Mouse (Mus musculus): Measurements from ENCODE around the gene AC161166.1. TPM values are rescaled to one million over a fixed set of nuclear protein-coding genes. Genes with fewer than 3 reads are reported as not detected.

AC161166.1 gene
- not detected in 2 replicates for polyA plus RNA-seq (2012; rRNA removed)

DNA sequence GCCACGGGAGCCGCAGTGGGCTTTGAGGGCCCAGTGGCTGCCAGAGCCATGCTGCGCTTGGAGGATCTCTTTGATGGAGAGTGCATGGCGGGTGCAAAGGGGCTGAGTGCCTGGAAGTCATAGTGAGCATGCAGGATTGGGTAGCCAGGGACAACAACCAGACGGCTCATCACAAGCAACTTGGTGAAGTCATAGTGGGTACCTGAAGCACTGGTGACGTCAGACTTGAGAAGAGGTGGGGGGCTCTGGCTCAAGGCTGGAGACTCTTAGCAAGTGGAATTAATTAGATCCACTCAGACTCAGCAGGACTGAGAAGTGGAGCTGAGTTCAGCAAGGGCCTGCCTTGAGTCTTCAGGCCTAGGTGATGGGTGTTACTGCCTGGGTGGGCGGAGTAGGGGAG lies at the start of gene AC161166.1:
AC161166.1 (minus strand) TSS at position 101 of the 400 bp plus-strand sequence.
- 92% methylated on average over 7 of the region's 7 CpGs for WGBS
- DNase-seq (ENCODE audit: low read depth, low spot score): no peak

DNA sequence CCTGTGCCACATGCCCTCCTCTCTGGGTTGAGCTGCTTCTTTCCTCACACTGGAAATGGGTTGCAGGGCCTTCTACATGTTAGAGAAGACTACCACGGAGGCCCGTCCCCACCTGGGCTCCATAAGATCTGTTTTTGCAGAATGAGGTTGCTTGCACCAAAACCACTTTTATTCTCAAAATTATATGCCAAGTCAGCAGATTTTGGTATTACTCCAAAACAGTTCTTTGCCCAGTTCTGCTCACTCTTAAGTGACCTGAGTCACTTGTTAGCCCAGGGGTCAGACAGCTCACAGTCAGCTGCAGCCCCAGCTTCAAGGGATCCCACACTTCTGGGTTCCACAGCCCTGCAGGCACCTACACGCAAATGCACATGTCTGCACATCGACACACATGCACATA lies 49.2 kb upstream of the AC161166.1 start:
- DNase-seq (ENCODE audit: low read depth, low spot score): no peak
- 93% methylated on average over 4 of the region's 4 CpGs for WGBS

DNA sequence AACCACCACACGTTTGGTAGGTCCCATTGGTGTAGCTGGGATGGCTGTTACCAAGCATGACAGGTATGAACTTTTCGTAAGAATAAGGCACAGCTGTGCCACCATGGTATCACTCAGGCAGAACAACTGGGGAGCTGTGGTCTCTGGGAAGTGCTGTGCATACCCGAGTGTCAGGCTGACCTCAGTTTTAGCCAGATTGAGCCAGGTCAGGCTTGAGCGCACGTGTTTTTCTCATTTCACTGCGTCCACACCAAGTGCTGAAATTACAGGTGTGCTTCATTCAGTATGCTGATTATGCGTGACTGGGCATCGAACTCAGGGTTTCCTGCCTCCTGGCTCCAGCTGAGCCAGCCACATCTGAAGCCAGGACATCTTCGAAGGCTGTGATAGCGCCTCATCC lies 43.5 kb upstream of the AC161166.1 start:
- 94% methylated on average over 10 of the region's 10 CpGs for WGBS
- no peak for DNase-seq (ENCODE audit: low read depth, low spot score)

DNA sequence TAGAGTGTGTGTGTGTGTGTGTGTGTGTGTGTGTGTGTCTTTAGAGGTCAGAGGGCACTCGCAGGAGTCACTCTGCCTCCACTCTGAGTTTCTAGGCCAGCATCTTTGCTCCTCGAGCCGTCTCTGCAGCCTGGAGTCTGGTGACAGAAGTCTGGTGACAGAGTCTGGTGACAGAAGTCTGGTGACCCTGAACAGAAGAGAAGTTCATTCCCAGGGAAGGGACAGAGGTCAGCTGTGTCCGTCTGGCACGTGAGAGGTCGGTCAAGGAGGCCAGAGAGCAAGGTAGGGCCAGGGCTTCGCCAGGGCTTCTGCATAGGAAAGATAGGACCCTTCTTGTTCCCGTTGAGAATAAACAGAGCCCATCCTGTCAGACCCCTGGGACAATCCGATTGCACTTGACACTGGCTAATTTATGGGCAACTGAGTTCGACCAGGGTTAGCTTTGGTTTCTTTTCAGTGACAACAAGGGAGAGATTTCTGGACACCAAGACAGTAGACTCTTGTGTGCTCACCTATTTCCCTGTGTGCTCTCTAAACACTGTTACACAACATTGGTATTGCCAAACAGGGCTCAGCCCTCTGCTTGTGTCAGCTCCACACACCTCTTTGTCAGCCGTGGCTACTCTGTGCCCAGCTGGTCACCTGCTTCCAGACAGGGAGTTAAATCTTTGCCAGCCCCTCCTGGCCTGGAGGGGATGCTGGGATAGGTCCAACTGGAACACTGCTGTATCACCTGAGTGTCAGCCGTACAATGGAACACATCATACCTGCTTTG lies 39.9 kb upstream of the AC161166.1 start:
- 77% methylated on average over 12 of the region's 12 CpGs for WGBS
- no peak for DNase-seq (ENCODE audit: low read depth, low spot score)

DNA sequence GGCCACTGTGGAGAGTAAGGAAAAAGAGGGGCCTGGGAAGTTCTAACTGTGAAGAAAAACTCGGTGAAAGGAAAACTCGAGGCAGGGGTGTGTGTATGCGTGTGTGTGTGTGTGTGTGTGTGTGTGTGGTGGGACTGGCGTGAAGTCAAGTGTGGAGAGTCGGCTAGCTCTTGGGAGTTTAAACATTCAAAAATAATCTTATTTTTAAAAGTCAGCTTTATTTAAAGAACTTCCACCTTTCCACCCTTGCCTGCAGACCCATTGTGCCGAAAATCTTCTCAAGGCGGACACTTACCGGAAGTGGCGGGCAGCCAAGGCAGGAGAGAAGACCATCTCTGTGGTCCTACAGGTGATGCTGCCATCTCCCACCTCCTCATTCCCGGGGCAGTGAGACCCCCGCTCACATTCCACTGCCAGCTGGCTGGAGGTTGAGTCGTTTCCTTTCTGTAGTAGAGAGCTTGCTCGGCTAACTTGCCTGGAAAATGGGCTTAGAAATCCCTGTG lies 35.3 kb upstream of the AC161166.1 start:
- DNase-seq (ENCODE audit: low read depth, low spot score): no peak
- WGBS: 18% methylated on average over 13 of the region's 13 CpGs

DNA sequence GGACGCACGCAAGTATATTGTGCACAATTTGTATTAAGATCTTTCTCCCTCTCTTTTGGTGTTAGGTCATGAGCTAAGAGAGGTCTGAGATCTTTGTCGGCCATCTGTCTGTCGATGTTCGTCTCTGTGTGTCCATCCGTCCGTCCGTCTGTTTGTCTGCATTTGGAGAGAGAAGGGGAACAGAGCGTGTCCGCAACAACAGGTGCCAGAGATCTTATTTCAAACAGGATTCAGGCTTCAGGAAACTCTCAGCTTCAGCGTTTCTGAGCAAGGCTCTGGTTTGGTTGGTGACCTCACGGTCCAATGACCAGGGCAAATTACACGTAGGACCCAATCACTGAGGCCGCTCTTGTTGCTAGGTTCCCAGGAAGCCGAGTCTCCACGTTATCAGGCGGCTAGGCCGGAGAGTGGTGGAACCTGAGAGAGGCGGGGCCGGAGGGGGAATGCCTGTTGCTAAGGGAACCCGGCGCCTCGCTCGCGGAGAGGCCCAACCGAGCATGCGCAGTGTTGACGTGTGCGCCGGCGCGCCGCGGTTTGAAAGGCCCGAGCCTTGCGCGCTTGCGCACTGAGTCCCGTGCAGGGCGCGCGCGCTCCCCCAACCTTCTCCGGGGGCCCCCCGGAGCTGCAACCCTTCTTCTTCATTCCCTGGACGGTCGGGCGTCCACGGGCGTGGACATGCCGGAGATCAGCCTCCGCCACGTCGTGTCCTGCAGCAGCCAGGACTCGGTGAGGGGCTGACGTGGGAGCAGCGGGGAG lies 34.6 kb upstream of the AC161166.1 start:
- DNase-seq (ENCODE audit: low read depth, low spot score): peak; percentile 99
- WGBS: 1% methylated on average over 57 of the region's 57 CpGs

DNA sequence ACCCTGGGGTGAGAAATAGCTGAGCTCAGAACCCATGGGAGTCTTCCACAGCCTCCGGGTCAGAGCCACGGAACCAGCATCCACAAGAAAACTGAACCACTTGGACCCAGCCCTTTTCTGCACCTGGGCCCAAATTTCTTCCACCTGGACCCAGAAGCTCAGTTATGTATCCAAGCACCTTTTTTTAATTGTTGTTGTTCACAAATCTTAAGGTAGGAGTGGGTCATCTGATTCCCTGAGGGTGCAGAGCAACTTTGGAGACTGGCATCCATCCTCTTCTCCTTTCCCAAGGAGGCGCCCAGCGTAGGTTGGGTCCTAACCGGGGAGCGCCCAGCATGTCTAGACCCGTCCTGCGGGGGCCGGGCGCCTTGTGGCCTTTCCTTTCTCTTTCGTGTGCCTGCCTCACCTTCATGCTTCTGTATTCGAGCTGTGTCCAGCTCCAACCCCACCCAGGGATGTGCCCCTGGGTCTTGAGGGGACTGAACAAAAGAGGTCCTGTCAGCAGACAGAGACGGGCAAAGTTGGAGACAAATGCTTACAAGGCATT lies 33.9 kb upstream of the AC161166.1 start, which contains the start of the genes Pinlyp and Xrcc1:
Pinlyp (minus strand) TSS at position 51 of the 547 bp plus-strand sequence.
Xrcc1 (plus strand) TSS at position 222 of the 547 bp plus-strand sequence.
- no peak for DNase-seq (ENCODE audit: low read depth, low spot score)
- 27% methylated on average over 13 of the region's 13 CpGs for WGBS

DNA sequence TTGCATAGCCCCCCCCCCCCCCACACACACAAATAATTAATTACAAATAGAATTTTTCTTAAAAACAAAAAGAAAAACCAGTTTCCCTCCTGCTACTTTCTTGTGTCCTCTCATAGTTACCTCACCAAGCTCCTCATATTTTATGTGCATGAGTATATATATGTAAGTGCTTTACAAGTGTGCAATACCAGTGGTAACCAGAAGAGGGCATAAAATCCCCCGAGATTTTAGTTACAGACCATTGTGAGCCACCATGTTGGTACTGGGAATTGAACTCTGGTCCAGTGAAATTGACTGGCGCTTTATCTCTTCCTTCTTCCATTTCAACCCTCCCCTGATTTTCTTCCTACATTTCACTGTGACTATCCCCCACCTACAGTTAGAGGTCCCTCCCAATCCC lies 32.3 kb upstream of the AC161166.1 start:
- 84% methylated on average over 2 of the region's 2 CpGs for WGBS
- no peak for DNase-seq (ENCODE audit: low read depth, low spot score)

- peak; percentile 13 for DNase-seq (ENCODE audit: low read depth, low spot score)
- 40% methylated on average over 4 of the region's 4 CpGs for WGBS
Observed at GRCm38 (mm10) chr7:24539686-24540085, 27.4 kb upstream of the AC161166.1 start.

- DNase-seq (ENCODE audit: low read depth, low spot score): no peak
- WGBS: 86% methylated on average over 5 of the region's 5 CpGs
Observed at GRCm38 (mm10) chr7:24538701-24539100, 26.4 kb upstream of the AC161166.1 start.

DNA sequence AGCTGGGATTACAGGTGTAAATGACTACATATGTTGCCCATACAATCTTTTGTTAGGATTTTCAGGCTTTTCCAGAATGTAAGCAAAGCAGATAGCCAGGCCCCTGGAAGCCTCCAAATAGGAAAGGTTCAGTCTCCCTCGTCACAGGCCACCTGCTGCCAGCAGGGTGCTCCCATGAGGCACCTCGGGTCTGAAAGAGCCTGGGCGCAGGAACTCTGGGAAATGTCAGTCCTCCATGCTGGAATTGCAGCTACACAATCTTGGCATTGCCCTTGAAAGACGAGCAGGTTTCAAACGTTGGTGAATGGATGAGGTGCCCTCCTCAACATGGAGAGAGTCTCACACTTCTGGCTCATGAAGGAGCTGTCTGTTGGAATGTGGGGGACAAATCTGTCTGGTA lies 25.9 kb upstream of the AC161166.1 start:
- WGBS: 31% methylated on average over 5 of the region's 5 CpGs
- no peak for DNase-seq (ENCODE audit: low read depth, low spot score)

DNA sequence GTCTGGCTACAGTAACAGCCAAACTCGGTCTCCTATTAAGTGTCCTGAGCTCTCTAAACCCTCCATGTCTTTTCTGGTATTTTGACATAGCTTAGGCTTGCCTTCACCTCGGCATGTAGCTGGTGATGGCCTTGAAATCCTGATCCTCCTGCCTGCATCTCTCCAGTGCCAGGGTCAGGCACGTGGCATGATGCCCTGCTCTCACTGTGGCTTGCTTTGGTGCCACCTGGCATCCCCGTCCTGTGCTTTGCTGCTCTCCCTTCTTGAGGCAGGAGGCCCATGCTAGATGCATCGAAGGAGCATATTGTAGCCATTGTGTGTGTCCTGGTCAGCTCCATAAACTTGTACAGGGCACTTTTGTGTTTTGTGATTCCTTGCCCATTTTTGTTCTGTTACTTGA lies 25.3 kb upstream of the AC161166.1 start:
- WGBS: 69% methylated on average over 5 of the region's 5 CpGs
- DNase-seq (ENCODE audit: low read depth, low spot score): no peak

DNA sequence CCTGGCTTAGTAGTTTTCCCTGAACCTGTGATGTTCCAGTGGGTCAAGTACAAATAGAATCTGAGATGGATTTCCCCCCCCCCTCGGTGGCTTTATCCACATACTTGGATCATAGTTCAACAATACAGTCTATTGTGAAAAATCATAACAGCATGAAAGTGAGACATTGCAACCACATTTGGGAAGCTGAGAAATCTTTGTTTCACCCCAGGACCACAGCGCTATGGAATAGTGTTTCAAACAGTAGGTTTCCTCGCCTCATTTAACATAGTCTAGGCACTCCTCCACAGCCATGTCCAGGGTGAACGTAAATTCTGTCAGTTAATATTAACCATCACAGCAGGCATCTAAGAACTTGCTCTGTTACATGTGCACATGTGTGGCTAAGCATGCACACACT lies 24.8 kb upstream of the AC161166.1 start:
- DNase-seq (ENCODE audit: low read depth, low spot score): no peak
- WGBS: 81% methylated on average over 4 of the region's 4 CpGs

DNA sequence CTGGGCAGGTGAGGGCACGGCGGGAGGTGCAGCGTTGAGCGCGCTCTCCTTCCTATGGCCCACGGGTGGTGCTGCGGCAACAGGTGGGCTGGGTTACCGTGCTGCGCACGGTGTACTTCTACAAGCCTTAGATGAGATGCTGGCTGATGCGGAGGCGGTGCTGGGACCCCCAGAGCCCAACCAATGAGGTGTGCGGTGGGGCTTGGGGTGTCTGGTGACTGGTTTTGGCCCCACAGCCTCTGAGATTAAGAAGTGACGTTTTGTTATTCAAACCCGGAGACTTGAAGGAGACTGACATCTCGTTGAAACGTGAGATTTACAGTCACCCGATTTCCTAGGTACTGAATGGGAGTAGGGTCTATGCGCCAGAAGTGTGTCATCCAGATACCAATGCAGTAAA lies 22.0 kb upstream of the AC161166.1 start:
- 81% methylated on average over 19 of the region's 19 CpGs for WGBS
- no peak for DNase-seq (ENCODE audit: low read depth, low spot score)

DNA sequence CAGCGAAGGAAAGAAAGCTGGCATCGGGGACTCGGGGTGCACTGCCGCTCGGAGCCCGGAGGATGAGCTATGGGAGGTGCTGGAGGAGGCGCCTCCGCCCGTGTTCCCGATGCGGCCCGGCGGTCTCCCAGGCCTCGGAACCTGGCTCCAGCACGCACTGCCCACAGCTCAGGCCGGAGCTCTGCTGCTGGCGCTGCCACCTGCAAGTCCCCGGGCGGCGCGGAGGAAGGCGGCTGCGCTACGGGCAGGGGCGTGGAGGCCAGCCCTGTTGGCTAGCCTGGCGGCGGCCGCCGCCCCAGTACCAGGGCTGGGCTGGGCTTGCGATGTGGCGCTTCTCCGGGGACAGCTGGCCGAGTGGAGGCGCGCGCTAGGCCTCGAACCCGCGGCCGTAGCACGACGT lies 21.6 kb upstream of the AC161166.1 start:
- WGBS: 82% methylated on average over 42 of the region's 42 CpGs
- no peak for DNase-seq (ENCODE audit: low read depth, low spot score)

DNA sequence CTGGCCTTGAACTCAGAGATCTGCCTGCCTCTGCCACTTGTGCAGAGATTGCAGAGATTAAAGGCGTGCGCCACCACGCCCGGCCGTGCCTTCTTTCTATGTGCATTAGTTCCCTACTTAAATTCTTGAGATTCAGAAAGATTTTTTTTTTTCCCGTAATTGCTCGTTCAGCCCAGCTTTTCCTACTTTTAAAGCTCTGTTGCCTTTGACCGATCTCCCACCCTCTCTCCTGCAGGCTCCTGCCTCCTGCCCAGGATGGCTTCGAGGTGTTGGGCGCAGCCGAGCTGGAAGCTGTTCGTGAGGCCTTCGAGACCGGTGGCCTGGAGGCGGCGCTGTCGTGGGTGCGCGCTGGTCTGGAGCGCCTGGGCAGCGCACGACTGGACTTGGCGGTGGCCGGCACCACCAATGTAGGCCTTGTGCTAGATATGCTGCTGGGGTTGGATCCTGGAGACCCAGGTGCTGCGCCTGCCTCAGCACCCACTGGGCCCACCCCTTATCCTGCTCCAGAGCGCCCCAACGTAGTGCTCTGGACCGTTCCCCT lies 20.8 kb upstream of the AC161166.1 start:
- no peak for DNase-seq (ENCODE audit: low read depth, low spot score)
- 94% methylated on average over 28 of the region's 28 CpGs for WGBS

DNA sequence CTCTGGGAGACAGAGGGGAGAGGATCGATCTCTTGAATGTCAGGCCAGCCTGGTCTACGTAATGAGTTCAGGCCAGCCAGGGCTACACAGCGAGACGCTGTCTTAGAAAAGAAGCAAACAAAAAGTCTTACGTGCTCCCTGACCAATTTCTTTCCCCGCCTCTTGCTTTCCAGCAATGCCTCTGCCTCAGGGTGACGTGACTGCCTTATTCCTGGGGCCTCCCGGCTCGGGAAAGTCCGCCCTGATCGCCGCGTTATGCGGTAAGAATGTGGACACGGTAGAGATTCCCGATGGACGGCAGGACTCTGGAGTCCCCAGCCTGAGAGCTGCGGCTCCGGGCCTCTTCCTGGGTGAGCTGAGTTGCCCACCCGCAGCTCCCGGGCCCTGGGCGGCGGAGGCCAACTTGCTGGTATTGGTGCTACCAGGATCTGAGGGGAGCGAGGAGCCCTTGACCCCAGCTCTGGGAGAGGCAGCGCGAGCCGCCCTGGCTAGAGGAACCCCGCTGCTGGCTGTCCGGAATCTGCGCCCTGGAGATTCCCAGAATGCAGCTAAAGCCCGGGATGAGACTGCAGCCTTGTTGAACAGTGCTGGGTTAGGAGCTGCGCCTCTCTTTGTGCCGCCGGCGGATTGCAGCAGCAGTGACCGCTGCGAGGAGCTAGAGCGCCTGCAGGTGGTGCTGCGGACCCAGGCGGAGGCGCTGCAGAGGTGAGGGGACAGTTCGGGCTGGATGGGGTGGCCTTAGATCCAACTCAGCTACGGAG lies 19.1 kb upstream of the AC161166.1 start:
- under 1% methylated on average over 43 of the region's 43 CpGs for WGBS
- DNase-seq (ENCODE audit: low read depth, low spot score): no peak

DNA sequence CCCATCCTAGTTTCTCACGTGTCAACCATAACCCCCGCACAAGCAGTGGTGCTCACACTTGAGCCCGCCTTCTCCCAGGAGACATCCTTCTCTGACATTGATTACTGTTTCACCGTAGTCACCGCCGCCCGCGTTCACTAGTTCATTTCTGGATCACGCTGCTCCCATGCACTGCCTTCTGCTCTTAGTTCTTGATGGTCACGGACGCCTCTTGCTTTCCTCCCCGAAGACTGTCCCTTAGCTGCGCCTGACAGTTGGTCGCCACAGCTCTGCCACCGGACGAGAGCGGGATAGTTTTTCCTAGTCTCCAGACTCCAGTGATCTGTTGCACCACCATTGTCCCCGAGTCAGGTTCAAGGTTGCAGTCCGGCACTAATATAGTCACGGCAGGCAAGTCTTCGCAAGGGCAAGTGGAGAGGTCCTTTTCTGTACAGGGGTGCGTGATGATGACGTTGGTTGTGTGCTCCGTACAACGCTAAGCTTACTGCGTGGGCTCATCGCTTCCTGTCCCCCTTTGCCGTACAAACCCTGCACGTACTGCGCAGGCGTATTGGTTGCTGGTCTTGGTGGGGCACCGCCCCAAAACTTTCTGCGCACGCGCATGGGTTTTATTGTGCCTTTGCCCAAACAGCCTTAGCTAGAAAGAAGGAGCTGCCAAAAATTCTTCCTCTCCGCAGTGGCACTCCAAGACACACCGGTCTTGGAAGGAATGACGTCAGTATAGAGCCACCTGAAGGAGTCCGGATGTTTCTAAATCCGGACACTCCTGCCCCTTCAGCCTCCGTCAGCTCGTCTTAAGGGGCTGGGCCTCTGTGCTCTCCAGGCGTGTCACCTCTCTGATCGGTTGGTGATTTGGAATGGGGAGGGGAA lies 18.0 kb upstream of the AC161166.1 start, which contains the start of gene Irgq:
Irgq (plus strand) TSS at position 628 of the 870 bp plus-strand sequence.
- under 1% methylated on average over 44 of the region's 44 CpGs for WGBS

More for the DNA sequence above, 18.0 kb upstream of the AC161166.1 start, which contains the start of gene Irgq:
- peak; percentile 100 for DNase-seq (ENCODE audit: low read depth, low spot score)

All from large intestine, adult 2 months (tissue).